ENCODE assay signal across 18 mouse cellular contexts in the genomic region with DNA sequence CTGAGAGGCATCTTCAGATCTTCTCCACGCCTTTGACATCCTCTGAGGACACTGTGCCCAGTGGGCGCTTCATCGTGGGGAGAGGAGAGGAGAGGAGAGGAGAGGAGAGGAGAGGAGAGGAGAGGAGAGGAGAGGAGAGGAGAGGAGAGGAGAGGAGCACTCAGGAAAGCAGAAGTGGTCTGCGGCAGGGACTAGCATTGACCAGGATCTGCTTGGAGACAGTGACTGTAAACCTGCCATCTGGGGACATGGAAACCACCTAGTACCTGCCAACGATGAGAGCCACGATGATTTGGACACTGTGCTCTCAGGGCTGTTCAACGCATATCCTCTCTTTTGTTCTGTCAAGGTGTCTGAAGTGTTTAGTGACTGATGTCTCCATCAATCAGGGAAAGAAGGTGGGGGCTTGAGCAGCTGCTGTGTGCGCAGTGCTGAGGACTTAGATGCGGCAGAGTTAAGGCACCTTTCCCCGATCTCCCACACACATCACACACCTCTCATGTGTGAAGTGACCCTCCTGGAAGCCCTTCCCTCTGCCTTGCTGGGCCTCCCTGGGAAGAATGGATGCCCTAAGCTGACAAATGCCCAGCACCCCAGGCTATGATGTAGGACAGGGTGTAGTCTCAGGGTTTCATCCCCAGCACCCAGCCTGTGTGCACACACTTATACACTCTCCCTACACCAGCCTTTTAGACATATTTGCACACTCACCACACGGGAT. TPM values are rescaled to one million over a fixed set of nuclear protein-coding genes. Genes with fewer than 3 reads are reported as not detected.
A peak's percentile ranks its signal among the peaks of the same experiment; 100 is the strongest.
DNase-seq lines count a peak whose midpoint lies in the region; ATAC-seq lines count a peak whose summit lies in the region.
"Had no signal": no experiment of that assay in that cellular context is flagged by ENCODE, and none has a peak within 500 bp of the region (broad histone marks: within the 10 kb centered on the region; RNA-seq: fewer than 3 reads in every experiment).

No protein-coding gene starts in this region.

- ATAC-seq in limb, embryonic 13.5 days (ENCODE audit: low FRiP score, low read depth): no peak
- ATAC-seq: intestine, embryonic 16.5 days had no signal

- H3K9ac ChIP-seq in limb, embryonic 13.5 days: peak overlapping the region; percentile 31; the same call in 1 of the 2 replicates
- H3K9ac ChIP-seq: neural tube, embryonic 12.5 days had no signal

- no peaks in the 10 kb centered on the region for H3K9me3 ChIP-seq in limb, embryonic 13.5 days
- H3K9me3 ChIP-seq in limb, embryonic 10.5 days (replicated peaks): no peaks in the 10 kb centered on the region
- H3K9me3 ChIP-seq: neural tube, embryonic 12.5 days had no signal

- WGBS in limb, embryonic 13.5 days: 68% methylated on average over 11 of the region's 11 CpGs
- 81% methylated on average over 11 of the region's 11 CpGs for WGBS in limb, embryonic 10.5 days

- peak; percentile 3 for DNase-seq in adrenal gland, postnatal 14 days
- no peak for DNase-seq in adrenal gland, adult 18-20 months (ENCODE audit: low spot score in 2 of 2)
- DNase-seq in limb, embryonic 10.5 days (ENCODE audit: low spot score): no peak
- peak; percentile 19 for DNase-seq in urinary bladder, adult 2 months (ENCODE audit: low spot score)
- DNase-seq in urinary bladder, adult 18-20 months (ENCODE audit: low spot score in 2 of 2): no peak
- DNase-seq in kidney, adult 18-20 months: no peak
- no peak for DNase-seq in left cerebral cortex, postnatal 36 days (ENCODE audit: low spot score in 2 of 2)
- DNase-seq: cerebellum, adult 9-10 months; embryo, embryonic 11 days; kidney, postnatal 36 days; retina, postnatal 1 day; thymus, postnatal 4 days had no signal

- H3K4me3 ChIP-seq in limb, embryonic 13.5 days: no peak overlapping the region
- no peak overlapping the region for H3K4me3 ChIP-seq in limb, embryonic 10.5 days
- H3K4me3 ChIP-seq: erythroblast, embryonic 14.5 days; neural tube, embryonic 12.5 days had no signal

- no peaks in the 10 kb centered on the region for H3K36me3 ChIP-seq in limb, embryonic 13.5 days
- no peaks in the 10 kb centered on the region for H3K36me3 ChIP-seq in limb, embryonic 10.5 days
- H3K36me3 ChIP-seq: neural tube, embryonic 12.5 days had no signal

- H3K4me1 ChIP-seq in limb, embryonic 13.5 days: peaks cover 6% of the 10 kb centered on the region
- no peaks in the 10 kb centered on the region for H3K4me1 ChIP-seq in limb, embryonic 10.5 days

- no peak overlapping the region for H3K4me2 ChIP-seq in limb, embryonic 13.5 days (replicated peaks)
- H3K4me2 ChIP-seq: neural tube, embryonic 12.5 days had no signal

- H3K27me3 ChIP-seq in limb, embryonic 13.5 days: no peaks in the 10 kb centered on the region
- peaks cover 12% of the 10 kb centered on the region for H3K27me3 ChIP-seq in limb, embryonic 10.5 days (ENCODE audit: low read depth, poor library complexity, severe bottlenecking)
- H3K27me3 ChIP-seq: neural tube, embryonic 12.5 days had no signal

- no peak overlapping the region for H3K27ac ChIP-seq in limb, embryonic 13.5 days
- no peak overlapping the region for H3K27ac ChIP-seq in limb, embryonic 10.5 days
- H3K27ac ChIP-seq: neural tube, embryonic 12.5 days had no signal

- intact Hi-C loops in left cerebral cortex, postnatal 36 days (cut with DNase I): no loop called here

RNA-seq across cellular contexts. Expression of a gene that starts 5.8 kb away (rescaled TPM):
- not detected in 2 replicates for total RNA-seq in adrenal gland, postnatal 14 days (2021)
- not detected for total RNA-seq in adrenal gland, adult 18-20 months (2021)
- 0.17 and 0.26 TPM in 2 replicates for polyA plus RNA-seq in limb, embryonic 13.5 days (2015; fragmentation: Nextera tagmentation; extraction: Ambion mirVana)
- not detected in 2 replicates for polyA plus RNA-seq in limb, embryonic 10.5 days (2016; fragmentation: Nextera tagmentation; extraction: Ambion mirVana)
- polyA plus RNA-seq in urinary bladder, adult 2 months (2012; rRNA removed): 0.04 TPM in 1 of 2 replicates, not detected in the other
- under 1 TPM; 0.23 to 0.30 TPM for total RNA-seq in left cerebral cortex, postnatal 36 days (2021)
- polyA plus RNA-seq: erythroblast, embryonic 14.5 days; intestine, embryonic 16.5 days; limb, embryonic 11.5 days; small intestine, adult 2 months had no signal

RNA-seq across cellular contexts. Expression of a gene that starts 26.3 kb away (rescaled TPM):
- total RNA-seq in adrenal gland, postnatal 14 days (2021): 36.7 and 58.2 TPM in 2 replicates
- 10 to 100 TPM; 23.1 to 32.7 TPM for total RNA-seq in adrenal gland, adult 18-20 months (2021)
- 27.1 and 28.2 TPM in 2 replicates for polyA plus RNA-seq in limb, embryonic 13.5 days (2015; fragmentation: Nextera tagmentation; extraction: Ambion mirVana)
- polyA plus RNA-seq in limb, embryonic 10.5 days (2016; fragmentation: Nextera tagmentation; extraction: Ambion mirVana): 10.1 and 17.7 TPM in 2 replicates
- 48.4 and 67.8 TPM in 2 replicates for polyA plus RNA-seq in urinary bladder, adult 2 months (2012; rRNA removed)
- 10 to 100 TPM; 12.4 to 44.2 TPM for total RNA-seq in left cerebral cortex, postnatal 36 days (2021)

Comparison
In these comparisons a context has a peak if more than half of its experiments do, and no peak if none do; other contexts are left out.
1. DNase-seq: peak in adrenal gland, postnatal 14 days (single experiment) and urinary bladder, adult 2 months (single experiment); none in adrenal gland, adult 18-20 months (0 of 2), limb, embryonic 10.5 days (single experiment), urinary bladder, adult 18-20 months (0 of 2), kidney, adult 18-20 months (single experiment) and left cerebral cortex, postnatal 36 days (0 of 2).